In genomic region chr1:64796867-64797582, GRCm38 (mm10) we compare ENCODE assay signal across 15 mouse cellular contexts. TPM values are rescaled to one million over a fixed set of nuclear protein-coding genes. Genes with fewer than 3 reads are reported as not detected.
DNase-seq lines count a peak whose midpoint lies in the region; ATAC-seq and TF ChIP-seq lines count a peak whose summit lies in the region.
"Had no signal": no experiment of that assay in that cellular context is flagged by ENCODE, and none has a peak within 500 bp of the region (broad histone marks: within the 10 kb centered on the region; RNA-seq: fewer than 3 reads in every experiment).

No protein-coding gene starts in this region.

- H3K4me3 ChIP-seq in intestine, embryonic 15.5 days (replicated peaks) = no peak overlapping the region
- H3K4me3 ChIP-seq in small intestine, adult 2 months (ENCODE audit: low read depth, low read length) = no peak overlapping the region
- no peak overlapping the region for H3K4me3 ChIP-seq in midbrain, postnatal 0 days (ENCODE audit: low read depth, low read length)
- H3K4me3 ChIP-seq: embryonic facial prominence, embryonic 13.5 days; forebrain, embryonic 13.5 days; heart, embryonic 15.5 days; layer of hippocampus, adult 2 months; myocyte; stomach, embryonic 15.5 days had no signal

- DNase-seq in lung, postnatal 25 days (ENCODE audit: low spot score) = peak; percentile 19
- DNase-seq in lung, postnatal 10 days = no peak
- DNase-seq in NIH3T3 (ENCODE audit: low read depth) = peak; percentile 36
- no peak for DNase-seq in left cerebral cortex, postnatal 14 days (ENCODE audit: low spot score in 2 of 2)
- no peak for DNase-seq in midbrain, postnatal 0 days (ENCODE audit: low spot score)
- no peak for DNase-seq in kidney, adult 9 months
- DNase-seq: cerebellum, adult 18-20 months had no signal

- no peaks in the 10 kb centered on the region for H3K36me3 ChIP-seq in intestine, embryonic 15.5 days
- H3K36me3 ChIP-seq in small intestine, adult 2 months (ENCODE audit: control insufficient read depth, insufficient read depth, low read length) = no peaks in the 10 kb centered on the region
- peaks cover 11% of the 10 kb centered on the region for H3K36me3 ChIP-seq in midbrain, postnatal 0 days (ENCODE audit: insufficient read depth, low read length)
- H3K36me3 ChIP-seq: stomach, embryonic 15.5 days had no signal

- 73% methylated on average over 6 of the region's 6 CpGs for WGBS in intestine, embryonic 15.5 days
- 51% methylated on average over 6 of the region's 6 CpGs for WGBS in small intestine, adult 2 months
- whole genome bisulfite sequencing in midbrain, postnatal 0 days = 86% methylated on average over 6 of the region's 6 CpGs

- no peak for TF ChIP-seq CTCF in small intestine, adult 2 months (IDR thresholded peaks at IDR 0.05; ENCODE audit: extremely low read depth, insufficient read length, insufficient replicate concordance, low read depth, low read length)
- no peak for TF ChIP-seq CTCF in midbrain, postnatal 0 days (IDR thresholded peaks at IDR 0.05)

- H3K4me2 ChIP-seq in intestine, embryonic 15.5 days (replicated peaks) = no peak overlapping the region
- no peak overlapping the region for H3K4me2 ChIP-seq in midbrain, postnatal 0 days (ENCODE audit: low read depth, low read length, poor library complexity, severe bottlenecking)
- H3K4me2 ChIP-seq: embryonic facial prominence, embryonic 13.5 days; forebrain, embryonic 13.5 days; heart, embryonic 15.5 days; stomach, embryonic 15.5 days had no signal

- no peak for TF ChIP-seq POLR2A in small intestine, adult 2 months (IDR thresholded peaks at IDR 0.05; ENCODE audit: low read depth, low read length)

- ATAC-seq in intestine, embryonic 15.5 days = peak; percentile 1; the same call in 1 of the 2 replicates
- no peak for ATAC-seq in midbrain, postnatal 0 days (ENCODE audit: low FRiP score)
- ATAC-seq: forebrain, embryonic 13.5 days had no signal

- intact Hi-C loops in left cerebral cortex, postnatal 14 days (cut with DNase I) = no loop called here

- peak overlapping the region; percentile 69; the same call in 1 of the 2 replicates for H3K27ac ChIP-seq in intestine, embryonic 15.5 days
- H3K27ac ChIP-seq in small intestine, adult 2 months (ENCODE audit: insufficient read depth, low read depth, low read length) = peak overlapping the region; percentile 62
- no peak overlapping the region for H3K27ac ChIP-seq in midbrain, postnatal 0 days (ENCODE audit: low read depth, low read length)
- H3K27ac ChIP-seq: embryonic facial prominence, embryonic 13.5 days; forebrain, embryonic 13.5 days; heart, embryonic 15.5 days; layer of hippocampus, adult 2 months; stomach, embryonic 15.5 days had no signal

- no peak overlapping the region for H3K9ac ChIP-seq in intestine, embryonic 15.5 days
- H3K9ac ChIP-seq in midbrain, postnatal 0 days (replicated peaks; ENCODE audit: low read length, poor library complexity, severe bottlenecking) = no peak overlapping the region
- H3K9ac ChIP-seq: embryonic facial prominence, embryonic 13.5 days; forebrain, embryonic 13.5 days; heart, embryonic 15.5 days; stomach, embryonic 15.5 days had no signal

- H3K4me1 ChIP-seq in intestine, embryonic 15.5 days (replicated peaks) = 0 out of 2 replicates have a peak, but pooled peaks cover 14% of the 10 kb centered on the region
- H3K4me1 ChIP-seq in small intestine, adult 2 months (ENCODE audit: control insufficient read depth, insufficient read depth, insufficient read length, low read length) = peaks cover 34% of the 10 kb centered on the region; the same call in 1 of the 2 replicates
- no peaks in the 10 kb centered on the region for H3K4me1 ChIP-seq in midbrain, postnatal 0 days (ENCODE audit: insufficient read depth, low read length)

- no peaks in the 10 kb centered on the region for H3K27me3 ChIP-seq in intestine, embryonic 15.5 days (replicated peaks)
- H3K27me3 ChIP-seq in small intestine, adult 2 months (ENCODE audit: control insufficient read depth, insufficient read depth, low read length) = no peaks in the 10 kb centered on the region
- no peaks in the 10 kb centered on the region for H3K27me3 ChIP-seq in midbrain, postnatal 0 days (ENCODE audit: insufficient read depth, low read length)
- H3K27me3 ChIP-seq: embryonic facial prominence, embryonic 13.5 days; heart, embryonic 15.5 days; stomach, embryonic 15.5 days had no signal

- no peaks in the 10 kb centered on the region for H3K9me3 ChIP-seq in intestine, embryonic 15.5 days
- H3K9me3 ChIP-seq in midbrain, postnatal 0 days (ENCODE audit: low read length) = no peaks in the 10 kb centered on the region
- H3K9me3 ChIP-seq: embryonic facial prominence, embryonic 13.5 days; forebrain, embryonic 13.5 days; heart, embryonic 15.5 days; stomach, embryonic 15.5 days had no signal

RNA-seq across cellular contexts. Expression of gene Fzd5, which starts 59.5 kb away (rescaled TPM):
- 7.1 and 8.0 TPM in 2 replicates for polyA plus RNA-seq in intestine, embryonic 15.5 days (2015; fragmentation: Nextera tagmentation; extraction: Ambion mirVana)
- polyA plus RNA-seq in small intestine, adult 2 months (2012; rRNA removed) = 51.3 and 133 TPM in 2 replicates
- 1 to 10 TPM in 1 of 2 experiments, under 1 TPM in 1; 0.57 to 1.5 TPM for total RNA-seq in left cerebral cortex, postnatal 14 days (2021)
- total RNA-seq in midbrain, postnatal 0 days (2014; rRNA removed) = 1.8 and 2.5 TPM in 2 replicates
- polyA plus RNA-seq in midbrain, postnatal 0 days (2015; fragmentation: Nextera tagmentation; extraction: Ambion mirVana) = 0.40 and 0.86 TPM in 2 replicates

Comparison
In these comparisons a context has a peak if more than half of its experiments do, and no peak if none do; other contexts are left out.
1. DNase-seq: peak in lung, postnatal 25 days (single experiment) and NIH3T3 (single experiment); none in lung, postnatal 10 days (single experiment), left cerebral cortex, postnatal 14 days (0 of 2), midbrain, postnatal 0 days (single experiment) and kidney, adult 9 months (single experiment).